Mouse (Mus musculus): Measurements from ENCODE around the gene Dpp6. TPM values are rescaled to one million over a fixed set of nuclear protein-coding genes. Genes with fewer than 3 reads are reported as not detected.

Dpp6 gene
- polyA plus RNA-seq, 1 experiment from 2014 or later: 1.3 TPM

DNA sequence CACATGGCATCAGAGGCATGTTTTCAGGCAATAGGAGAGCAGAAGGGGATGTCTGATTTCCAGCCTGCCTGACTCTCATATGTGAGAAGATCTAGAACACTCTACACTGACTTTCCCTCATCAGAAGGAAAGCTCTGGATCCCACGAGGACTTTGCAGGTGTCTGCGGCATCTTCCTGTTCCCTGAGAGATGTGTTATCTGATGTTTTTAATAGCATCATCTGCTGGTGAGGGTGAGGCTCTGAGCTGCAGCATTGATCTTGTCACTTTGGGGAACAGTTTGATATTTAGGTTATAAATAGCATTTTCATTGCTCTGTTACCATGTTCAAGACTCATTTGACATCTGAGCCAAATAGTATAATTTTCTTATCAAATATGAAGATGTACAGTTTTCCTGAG is 388.8 kb downstream of the Dpp6 start:
- no peak for ATAC-seq (replicated peaks; ENCODE audit: low FRiP score, low read depth)
- no peak overlapping the region for H3K27ac ChIP-seq
- DNase-seq (ENCODE audit: low spot score): no peak
- no peaks in the 10 kb centered on the region for H3K27me3 ChIP-seq (ENCODE audit: insufficient read depth, low read length)
- TF ChIP-seq CTCF (IDR thresholded peaks at IDR 0.05; ENCODE audit: low read depth): no peak
- H3K9me3 ChIP-seq (replicated peaks; ENCODE audit: low read length): no peaks in the 10 kb centered on the region
- no peaks in the 10 kb centered on the region for H3K4me1 ChIP-seq (replicated peaks; ENCODE audit: insufficient read depth, low read length)
- no peak overlapping the region for H3K9ac ChIP-seq (ENCODE audit: low read depth, low read length)
- 81% methylated on average over 2 of the region's 2 CpGs for WGBS
- no peak overlapping the region for H3K4me3 ChIP-seq (replicated peaks; ENCODE audit: low read depth, low read length)
- H3K36me3 ChIP-seq (ENCODE audit: insufficient read depth, low read length): no peaks in the 10 kb centered on the region
- H3K4me2 ChIP-seq (ENCODE audit: low read length): no peak overlapping the region

DNA sequence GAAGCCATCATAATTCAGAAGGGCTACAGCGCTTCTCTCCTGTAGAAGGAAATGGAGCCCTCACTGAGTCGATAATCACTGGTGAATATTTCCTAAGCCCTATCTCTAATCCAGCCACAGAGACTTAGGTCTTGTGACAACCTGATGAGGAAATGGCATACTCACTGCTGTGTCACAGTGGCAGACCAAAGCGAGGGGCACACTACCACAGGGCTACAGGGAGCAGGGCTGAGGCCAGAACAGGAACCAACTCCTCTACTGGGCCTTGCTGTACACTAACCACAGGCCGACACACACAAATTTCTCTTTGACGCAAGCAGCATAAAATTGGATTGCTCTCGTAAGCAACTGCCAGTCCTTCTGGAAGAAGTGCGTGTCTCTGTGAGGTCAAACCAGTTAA is 389.2 kb downstream of the Dpp6 start:
- ATAC-seq (replicated peaks; ENCODE audit: low FRiP score, low read depth) (no peak), DNase-seq (ENCODE audit: low spot score) (no peak)
- H3K27me3 ChIP-seq (ENCODE audit: insufficient read depth, low read length): no peaks in the 10 kb centered on the region
- H3K4me2 ChIP-seq (ENCODE audit: low read length): no peak overlapping the region
- no peaks in the 10 kb centered on the region for H3K36me3 ChIP-seq (ENCODE audit: insufficient read depth, low read length)
- H3K4me1 ChIP-seq (replicated peaks; ENCODE audit: insufficient read depth, low read length): no peaks in the 10 kb centered on the region
- H3K4me3 ChIP-seq (replicated peaks; ENCODE audit: low read depth, low read length): no peak overlapping the region
- H3K27ac ChIP-seq: no peak overlapping the region
- H3K9me3 ChIP-seq (replicated peaks; ENCODE audit: low read length): no peaks in the 10 kb centered on the region
- H3K9ac ChIP-seq (ENCODE audit: low read depth, low read length): no peak overlapping the region
- no peak for TF ChIP-seq CTCF (IDR thresholded peaks at IDR 0.05; ENCODE audit: low read depth)
- WGBS: 88% methylated on average over 7 of the region's 7 CpGs

DNA sequence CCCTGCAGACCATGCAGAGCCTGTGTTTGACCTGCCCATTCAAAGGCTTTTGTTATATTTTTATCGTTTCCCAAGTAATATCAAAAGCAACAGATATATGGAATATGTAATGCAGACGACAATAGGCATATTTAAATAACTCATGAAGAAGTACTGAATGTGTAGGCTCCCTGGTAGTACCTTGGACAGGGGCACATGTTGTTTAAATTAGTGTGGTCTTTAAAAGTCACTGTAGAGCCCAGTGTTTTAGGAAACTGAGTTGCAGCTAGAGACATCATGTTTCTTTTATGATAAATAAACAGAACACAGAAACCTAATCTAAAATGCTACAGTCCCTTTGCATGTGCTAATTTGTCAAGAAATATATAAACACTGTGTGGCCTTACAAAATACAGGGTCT is 403.1 kb downstream of the Dpp6 start:
- Histone ChIP-seq H3K9ac (ENCODE audit: low read depth, low read length) (no peak overlapping the region), H3K36me3 (ENCODE audit: insufficient read depth, low read length) (no peaks in the 10 kb centered on the region), H3K27ac (no peak overlapping the region), H3K4me2 (ENCODE audit: low read length) (no peak overlapping the region), H3K4me1 (replicated peaks; ENCODE audit: insufficient read depth, low read length) (no peaks in the 10 kb centered on the region), H3K27me3 (ENCODE audit: insufficient read depth, low read length) (no peaks in the 10 kb centered on the region), H3K4me3 (replicated peaks; ENCODE audit: low read depth, low read length) (no peak overlapping the region), H3K9me3 (replicated peaks; ENCODE audit: low read length) (no peaks in the 10 kb centered on the region)
- no peak for TF ChIP-seq CTCF (IDR thresholded peaks at IDR 0.05; ENCODE audit: low read depth)
- DNase-seq (ENCODE audit: low spot score): no peak
- WGBS: 76% methylated on average over 2 of the region's 2 CpGs
- no peak for ATAC-seq (replicated peaks; ENCODE audit: low FRiP score, low read depth)

DNA sequence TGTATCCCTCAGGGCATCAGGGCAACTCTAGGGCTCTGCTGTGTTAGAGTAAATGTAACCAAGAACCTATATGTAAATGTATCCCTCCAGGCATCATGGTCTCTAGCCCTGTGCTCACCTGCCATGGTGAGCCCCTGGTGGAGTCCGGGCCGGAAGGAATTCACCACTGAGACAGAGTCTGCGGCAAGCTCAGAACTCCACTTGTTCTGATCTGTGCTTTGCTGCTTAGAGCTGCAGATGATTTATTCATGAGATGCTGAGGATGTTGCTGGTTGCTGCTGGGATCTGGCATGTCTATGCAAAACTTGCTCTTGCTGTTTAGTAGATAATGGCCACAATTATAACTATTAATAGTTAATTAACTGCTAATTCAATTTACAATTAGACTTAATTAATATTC is 425.1 kb downstream of the Dpp6 start:
- no peak for DNase-seq (ENCODE audit: low spot score)
- no peak for TF ChIP-seq CTCF (IDR thresholded peaks at IDR 0.05; ENCODE audit: low read depth)
- no peaks in the 10 kb centered on the region for H3K9me3 ChIP-seq (replicated peaks; ENCODE audit: low read length)
- no peak overlapping the region for H3K4me2 ChIP-seq (ENCODE audit: low read length)
- ATAC-seq (replicated peaks; ENCODE audit: low FRiP score, low read depth): no peak
- no peak overlapping the region for H3K9ac ChIP-seq (ENCODE audit: low read depth, low read length)
- no peaks in the 10 kb centered on the region for H3K4me1 ChIP-seq (replicated peaks; ENCODE audit: insufficient read depth, low read length)
- 73% methylated on average over 3 of the region's 3 CpGs for WGBS
- no peak overlapping the region for H3K27ac ChIP-seq
- H3K27me3 ChIP-seq (ENCODE audit: insufficient read depth, low read length): no peaks in the 10 kb centered on the region
- H3K4me3 ChIP-seq (replicated peaks; ENCODE audit: low read depth, low read length): no peak overlapping the region
- H3K36me3 ChIP-seq (ENCODE audit: insufficient read depth, low read length): no peaks in the 10 kb centered on the region

DNA sequence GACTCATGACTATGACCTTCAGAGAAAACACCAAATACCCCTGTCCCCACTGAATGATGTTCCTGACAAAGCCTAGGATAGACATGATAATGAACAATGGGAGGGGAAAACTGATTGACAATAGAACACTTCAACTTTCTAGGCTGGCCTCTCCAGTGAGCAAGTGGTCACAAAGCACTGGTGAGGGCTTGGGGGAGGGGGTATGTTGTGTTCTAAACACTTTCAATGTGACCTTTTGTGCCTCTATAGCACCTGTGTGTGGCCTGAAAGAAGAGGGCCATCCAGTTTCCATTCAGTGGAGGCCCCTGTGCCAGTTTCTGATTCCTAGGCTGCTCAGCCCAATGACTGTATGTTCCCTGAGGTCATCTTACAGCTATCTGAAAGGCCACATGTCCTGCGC is 426.2 kb downstream of the Dpp6 start:
- Histone ChIP-seq H3K4me3 (replicated peaks; ENCODE audit: low read depth, low read length) (no peak overlapping the region), H3K27ac (no peak overlapping the region), H3K27me3 (ENCODE audit: insufficient read depth, low read length) (no peaks in the 10 kb centered on the region), H3K4me2 (ENCODE audit: low read length) (no peak overlapping the region), H3K4me1 (replicated peaks; ENCODE audit: insufficient read depth, low read length) (no peaks in the 10 kb centered on the region), H3K9me3 (replicated peaks; ENCODE audit: low read length) (no peaks in the 10 kb centered on the region), H3K36me3 (ENCODE audit: insufficient read depth, low read length) (no peaks in the 10 kb centered on the region), H3K9ac (ENCODE audit: low read depth, low read length) (no peak overlapping the region)
- WGBS: 97% methylated on average over 1 of the region's 1 CpGs
- no peak for ATAC-seq (replicated peaks; ENCODE audit: low FRiP score, low read depth)
- TF ChIP-seq CTCF (IDR thresholded peaks at IDR 0.05; ENCODE audit: low read depth): no peak
- DNase-seq (ENCODE audit: low spot score): no peak

DNA sequence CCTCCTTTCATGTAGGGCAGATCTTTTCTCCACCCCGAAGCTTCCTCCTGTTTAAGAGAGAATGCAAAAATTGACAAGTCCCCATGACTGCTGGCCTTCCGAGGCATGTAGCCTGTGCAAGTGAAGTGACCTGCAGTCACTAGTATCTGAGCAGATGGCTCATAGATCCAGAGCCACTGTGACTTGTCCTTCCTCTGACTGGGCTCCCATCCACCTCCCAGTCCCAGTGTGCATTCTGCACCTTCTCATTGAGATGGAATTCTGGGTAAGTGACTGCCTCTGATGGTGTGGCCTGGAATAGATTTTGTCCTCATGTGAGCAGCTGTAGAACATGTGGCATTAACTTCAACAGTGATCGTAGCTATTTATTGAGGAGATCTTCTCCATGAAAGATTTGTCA is 430.8 kb downstream of the Dpp6 start:
- no peak for DNase-seq (ENCODE audit: low spot score)
- Histone ChIP-seq H3K4me3 (replicated peaks; ENCODE audit: low read depth, low read length) (no peak overlapping the region), H3K9me3 (replicated peaks; ENCODE audit: low read length) (no peaks in the 10 kb centered on the region), H3K9ac (ENCODE audit: low read depth, low read length) (no peak overlapping the region), H3K36me3 (ENCODE audit: insufficient read depth, low read length) (no peaks in the 10 kb centered on the region), H3K27me3 (ENCODE audit: insufficient read depth, low read length) (no peaks in the 10 kb centered on the region), H3K4me1 (replicated peaks; ENCODE audit: insufficient read depth, low read length) (no peaks in the 10 kb centered on the region), H3K4me2 (ENCODE audit: low read length) (no peak overlapping the region), H3K27ac (no peak overlapping the region)
- TF ChIP-seq CTCF (IDR thresholded peaks at IDR 0.05; ENCODE audit: low read depth): no peak
- ATAC-seq (replicated peaks; ENCODE audit: low FRiP score, low read depth): no peak
- 86% methylated on average over 3 of the region's 3 CpGs for WGBS

DNA sequence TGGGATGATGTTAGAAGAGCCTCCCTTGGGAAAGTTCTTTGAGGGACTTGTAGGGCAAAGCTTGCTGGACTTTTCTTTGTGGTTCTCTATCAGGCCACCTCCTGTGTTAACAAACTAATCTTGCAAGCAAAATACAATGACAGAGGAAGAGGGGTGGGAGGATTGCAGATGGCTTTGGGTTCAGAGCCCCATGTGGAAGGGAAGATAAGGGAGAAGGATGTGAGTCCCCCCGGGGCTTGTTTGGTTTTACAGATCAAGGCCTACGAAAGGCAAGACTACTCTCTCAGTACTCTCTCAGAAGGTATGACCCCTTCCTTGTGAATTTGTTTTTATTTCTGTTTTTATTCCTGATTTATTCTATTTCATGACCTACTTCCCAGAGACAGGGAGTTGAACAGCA is 431.7 kb downstream of the Dpp6 start:
- DNase-seq (ENCODE audit: low spot score) (no peak), ATAC-seq (replicated peaks; ENCODE audit: low FRiP score, low read depth) (no peak)
- Histone ChIP-seq H3K27ac (no peak overlapping the region), H3K27me3 (ENCODE audit: insufficient read depth, low read length) (no peaks in the 10 kb centered on the region), H3K4me3 (replicated peaks; ENCODE audit: low read depth, low read length) (no peak overlapping the region), H3K36me3 (ENCODE audit: insufficient read depth, low read length) (no peaks in the 10 kb centered on the region), H3K9ac (ENCODE audit: low read depth, low read length) (no peak overlapping the region), H3K4me1 (replicated peaks; ENCODE audit: insufficient read depth, low read length) (no peaks in the 10 kb centered on the region), H3K9me3 (replicated peaks; ENCODE audit: low read length) (no peaks in the 10 kb centered on the region), H3K4me2 (ENCODE audit: low read length) (no peak overlapping the region)
- WGBS: 58% methylated on average over 2 of the region's 2 CpGs
- no peak for TF ChIP-seq CTCF (IDR thresholded peaks at IDR 0.05; ENCODE audit: low read depth)

Measured in kidney, postnatal 0 days (tissue).